Mouse (Mus musculus) cerebellum, adult 2 months (tissue): ENCODE measurements around the gene Crat. TPM values are rescaled to one million over a fixed set of nuclear protein-coding genes. Genes with fewer than 3 reads are reported as not detected.

Experiments
- DNase-seq, 2 experiments: peaks; one replicate each; pipeline ENCODE4 v3.0.0; 2021
- H3K27ac ChIP-seq: fragments of 200-500 bp; 2 replicates; pipeline ENCODE4 v1.5.1; 2012; ENCODE audit warnings: low read length, control low read depth, inconsistent platforms; ENCODE audit not compliant: insufficient read depth
- H3K27me3 ChIP-seq: fragments of 200-500 bp; 2 replicates; pipeline ENCODE4 v1.6.1; 2012; ENCODE audit warnings: inconsistent platforms, mild to moderate bottlenecking, low read length, moderate library complexity; ENCODE audit not compliant: control insufficient read depth, insufficient read depth
- H3K4me1 ChIP-seq: fragments of 200-500 bp; 2 replicates; pipeline ENCODE4 v1.6.1; 2011; ENCODE audit warnings: low read length; ENCODE audit not compliant: control insufficient read depth, insufficient read depth
- H3K4me3 ChIP-seq: fragments of 200-500 bp; replicated peaks from 2 replicates; pipeline ENCODE3; 2011; ENCODE audit warnings: mild to moderate bottlenecking, low read depth, low read length, control low read depth; ENCODE audit not compliant: insufficient read depth
- CTCF ChIP-seq: fragments of 200-500 bp; IDR thresholded peaks from 2 replicates; pipeline ENCODE4 v1.5.1; 2011; ENCODE audit warnings: low read depth, mild to moderate bottlenecking, control low read depth, low read length, moderate library complexity, borderline replicate concordance; ENCODE audit not compliant: insufficient read depth
- POLR2A ChIP-seq: fragments of 200-500 bp; IDR thresholded peaks from 2 replicates; pipeline ENCODE4 v1.6.1; 2011; ENCODE audit warnings: low read length, control low read depth, borderline replicate concordance; ENCODE audit not compliant: insufficient read depth
- WGBS: fragments of 180-500 bp; shearing (Covaris S2); methylation state at CpG from one replicate; pipeline ENCODE4 v1.1.7; 2018; 5-methylcytosine and 5-hydroxymethylcytosine counted together
- polyA plus RNA-seq: library from polyadenylated mRNA; depleted of rRNA; stranded (reverse); fragments of >200 nt; gene quantifications from 2 replicates; pipeline ENCODE4 v1.2.3, GENCODE M21; 2012

Crat gene
- polyA plus RNA-seq, 1 experiment, result 50.9 TPM

- WGBS, result 59% methylated on average over 8 of the region's 8 CpGs
- peaks cover 7% of the 10 kb centered on the region for H3K4me1 ChIP-seq
- DNase-seq, result no peak
Measured at GRCm38 (mm10) chr2:30408452-30409100, 7.0 kb downstream of the Crat start.

GRCm38 (mm10) chr2:30407778-30408177 is 7.8 kb downstream of the Crat start:
- H3K4me3 ChIP-seq, result no peak overlapping the region
- peaks cover 12% of the 10 kb centered on the region for H3K4me1 ChIP-seq
- TF ChIP-seq POLR2A (no peak), CTCF (no peak)
- 89% methylated on average over 10 of the region's 10 CpGs for WGBS
- no peak overlapping the region for H3K27ac ChIP-seq
- H3K27me3 ChIP-seq, result no peaks in the 10 kb centered on the region
- no peak for DNase-seq

More at GRCm38 (mm10) chr2:30408452-30409100, 7.0 kb downstream of the Crat start:
- Histone ChIP-seq H3K27ac (no peak overlapping the region), H3K27me3 (no peaks in the 10 kb centered on the region), H3K4me3 (no peak overlapping the region)
- TF ChIP-seq POLR2A, result no peak
- TF ChIP-seq CTCF, result no peak

- Histone ChIP-seq H3K4me3 (no peak overlapping the region), H3K27me3 (no peaks in the 10 kb centered on the region), H3K27ac (no peak overlapping the region), H3K4me1 (peaks cover 17% of the 10 kb centered on the region)
- no peak for DNase-seq
- WGBS, result 87% methylated on average over 2 of the region's 2 CpGs
- TF ChIP-seq POLR2A, result no peak
- no peak for TF ChIP-seq CTCF
Measured at GRCm38 (mm10) chr2:30407221-30407620, 8.4 kb downstream of the Crat start.

GRCm38 (mm10) chr2:30403870-30404269 is 11.7 kb downstream of the Crat start:
- Histone ChIP-seq H3K27ac (peak overlapping the region; percentile 53; the same call in 1 of the 2 replicates), H3K4me1 (peaks cover 50% of the 10 kb centered on the region), H3K4me3 (no peak overlapping the region), H3K27me3 (no peaks in the 10 kb centered on the region)
- 69% methylated on average over 1 of the region's 1 CpGs for WGBS
- TF ChIP-seq CTCF (no peak), POLR2A (no peak)
- no peak for DNase-seq

- Histone ChIP-seq H3K4me3 (no peak overlapping the region), H3K27ac (peak overlapping the region; percentile 44), H3K4me1 (peaks cover 59% of the 10 kb centered on the region), H3K27me3 (no peaks in the 10 kb centered on the region)
- 28% methylated on average over 2 of the region's 2 CpGs for WGBS
- DNase-seq, result no peak
- TF ChIP-seq CTCF (no peak), POLR2A (no peak)
Measured at GRCm38 (mm10) chr2:30402843-30403242, 12.8 kb downstream of the Crat start.

- Histone ChIP-seq H3K27me3 (no peaks in the 10 kb centered on the region), H3K4me3 (no peak overlapping the region), H3K27ac (peak overlapping the region; percentile 44), H3K4me1 (peaks cover 59% of the 10 kb centered on the region)
- 14% methylated on average over 9 of the region's 9 CpGs for WGBS
- peak; percentile 73 to 74 for DNase-seq
- TF ChIP-seq CTCF (no peak), POLR2A (no peak)
Measured at GRCm38 (mm10) chr2:30402351-30402826, 13.2 kb downstream of the Crat start.

- H3K27me3 ChIP-seq, result no peaks in the 10 kb centered on the region
- H3K27ac ChIP-seq, result peak overlapping the region; percentile 44
- TF ChIP-seq CTCF, result no peak
- TF ChIP-seq POLR2A, result no peak
Measured at GRCm38 (mm10) chr2:30401581-30401980, 14.0 kb downstream of the Crat start.

More at GRCm38 (mm10) chr2:30401581-30401980, 14.0 kb downstream of the Crat start:
- no peak overlapping the region for H3K4me3 ChIP-seq
- peak in 1 of 2 experiments; percentile 56 for DNase-seq
- WGBS, result 12% methylated on average over 1 of the region's 1 CpGs
- peaks cover 59% of the 10 kb centered on the region for H3K4me1 ChIP-seq
